Mouse (Mus musculus): ENCODE results near the gene Pde4b. TPM values are rescaled to one million over a fixed set of nuclear protein-coding genes. Genes with fewer than 3 reads are reported as not detected.

The Pde4b gene
- total RNA-seq, 1 experiment, result 1.4 TPM

DNA sequence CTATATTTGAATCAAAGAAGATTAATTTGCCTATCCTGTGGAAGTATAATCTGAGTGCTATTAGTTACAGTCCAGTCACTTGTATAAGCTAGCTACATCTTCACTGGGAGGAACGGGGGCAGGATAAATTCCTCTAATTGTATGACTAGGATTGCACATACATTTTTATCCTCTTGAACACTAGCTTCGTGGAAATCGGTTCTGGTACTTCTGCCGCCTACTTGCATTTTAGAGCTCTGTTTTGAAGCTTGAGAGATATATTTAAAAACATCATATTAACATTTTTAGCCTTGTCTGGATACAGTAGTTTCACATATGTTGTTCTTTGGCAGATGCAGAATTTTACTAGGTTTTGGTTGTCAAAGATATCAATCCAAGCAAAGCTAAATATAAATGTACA lies 310.0 kb downstream of the Pde4b start:
- DNase-seq (ENCODE audit: low read depth, low spot score), result no peak
- Histone ChIP-seq H3K9me3 (ENCODE audit: control insufficient read depth, insufficient read depth, low read depth, low read length) (no peaks in the 10 kb centered on the region), H3K9ac (ENCODE audit: insufficient read depth, low read depth, low read length, poor library complexity, severe bottlenecking) (no peak overlapping the region), H3K36me3 (ENCODE audit: control insufficient read depth, insufficient read depth, low read length, poor library complexity, severe bottlenecking) (no peaks in the 10 kb centered on the region), H3K27ac (ENCODE audit: insufficient read depth, low read depth, low read length, poor library complexity, severe bottlenecking) (no peak overlapping the region), H3K4me1 (ENCODE audit: control insufficient read depth in 2 of 2, insufficient read depth in 2 of 2, low read length in 2 of 2, poor library complexity in 1 of 2) (no peaks in the 10 kb centered on the region), H3K4me3 (ENCODE audit: insufficient read depth in 1 of 2, low read depth in 1 of 2, low read length in 2 of 2, poor library complexity in 1 of 2, severe bottlenecking in 1 of 2) (no peak overlapping the region)
- no peak for TF ChIP-seq CHD2 (IDR thresholded peaks at IDR 0.05; ENCODE audit: low read depth, low read length)
- in situ Hi-C loops (cut with MboI; ENCODE audit: low sequenced_read_pairs in 2 of 2, unreplicated experiment in 2 of 2), result no loop called here

DNA sequence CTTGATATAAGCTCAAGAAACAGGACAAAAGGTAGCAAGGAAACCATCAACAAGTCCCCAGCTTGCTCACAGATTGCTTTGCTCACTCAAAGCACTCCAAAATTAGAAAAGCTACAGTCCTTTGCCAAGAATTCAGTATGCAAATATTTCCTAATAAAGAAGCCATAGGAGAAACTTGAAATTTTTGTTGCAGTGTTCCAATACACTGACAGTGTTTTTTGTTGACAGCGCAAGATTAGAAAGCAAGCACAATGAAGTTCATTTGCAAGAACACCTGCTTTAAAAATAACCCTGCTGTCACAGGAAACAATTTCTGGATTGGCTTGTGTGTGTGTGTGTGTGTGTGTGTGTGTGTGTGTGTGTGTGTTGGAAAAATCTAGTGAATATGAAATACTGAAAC lies 311.2 kb downstream of the Pde4b start:
- in situ Hi-C loops (cut with MboI; ENCODE audit: low sequenced_read_pairs in 2 of 2, unreplicated experiment in 2 of 2), result no loop called here

DNA sequence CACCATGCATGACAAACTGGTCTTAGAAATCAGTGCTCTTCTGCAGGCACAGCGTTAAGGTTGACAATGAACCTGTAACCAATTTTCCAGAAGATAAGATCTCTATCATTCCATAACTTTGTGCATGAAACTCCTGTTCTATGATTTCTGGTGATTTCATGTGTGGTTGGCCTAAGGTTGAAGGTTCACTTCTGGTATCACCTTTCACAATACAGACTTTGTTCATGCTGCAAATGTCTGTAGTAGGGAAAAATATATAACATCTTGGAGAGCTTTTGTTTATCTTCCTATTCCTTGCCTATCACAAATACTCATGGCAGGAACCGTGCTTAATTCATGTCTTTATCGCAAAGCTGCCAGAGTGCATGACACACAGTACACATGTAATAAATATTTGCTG lies 319.5 kb downstream of the Pde4b start:
- no peak overlapping the region for H3K4me3 ChIP-seq (ENCODE audit: insufficient read depth in 1 of 2, low read depth in 1 of 2, low read length in 2 of 2, poor library complexity in 1 of 2, severe bottlenecking in 1 of 2)
- H3K9me3 ChIP-seq (ENCODE audit: control insufficient read depth, insufficient read depth, low read depth, low read length), result no peaks in the 10 kb centered on the region
- no peaks in the 10 kb centered on the region for H3K4me1 ChIP-seq (ENCODE audit: control insufficient read depth in 2 of 2, insufficient read depth in 2 of 2, low read length in 2 of 2, poor library complexity in 1 of 2)
- H3K27ac ChIP-seq (ENCODE audit: insufficient read depth, low read depth, low read length, poor library complexity, severe bottlenecking), result no peak overlapping the region
- no peak overlapping the region for H3K9ac ChIP-seq (ENCODE audit: insufficient read depth, low read depth, low read length, poor library complexity, severe bottlenecking)
- TF ChIP-seq CHD2 (IDR thresholded peaks at IDR 0.05; ENCODE audit: low read depth, low read length), result no peak
- no peak for TF ChIP-seq ZC3H11A (IDR thresholded peaks at IDR 0.05; ENCODE audit: borderline replicate concordance, low read depth, low read length)
- no peak for TF ChIP-seq ZNF384 (IDR thresholded peaks at IDR 0.05; ENCODE audit: low read depth, low read length)
- no peak for TF ChIP-seq MAFK (IDR thresholded peaks at IDR 0.05; ENCODE audit: insufficient read depth, low read depth, low read length)
- no peak for TF ChIP-seq HCFC1 (IDR thresholded peaks at IDR 0.05; ENCODE audit: borderline replicate concordance, insufficient read depth, low read length)
- in situ Hi-C loops (cut with MboI; ENCODE audit: low sequenced_read_pairs in 2 of 2, unreplicated experiment in 2 of 2), result no loop called here
- no peaks in the 10 kb centered on the region for H3K36me3 ChIP-seq (ENCODE audit: control insufficient read depth, insufficient read depth, low read length, poor library complexity, severe bottlenecking)
- no peak for DNase-seq (ENCODE audit: low read depth, low spot score)

More for the DNA sequence above, 311.2 kb downstream of the Pde4b start:
- Histone ChIP-seq H3K4me3 (ENCODE audit: insufficient read depth in 1 of 2, low read depth in 1 of 2, low read length in 2 of 2, poor library complexity in 1 of 2, severe bottlenecking in 1 of 2) (no peak overlapping the region), H3K4me1 (ENCODE audit: control insufficient read depth in 2 of 2, insufficient read depth in 2 of 2, low read length in 2 of 2, poor library complexity in 1 of 2) (no peaks in the 10 kb centered on the region), H3K36me3 (ENCODE audit: control insufficient read depth, insufficient read depth, low read length, poor library complexity, severe bottlenecking) (no peaks in the 10 kb centered on the region), H3K9ac (ENCODE audit: insufficient read depth, low read depth, low read length, poor library complexity, severe bottlenecking) (no peak overlapping the region), H3K27ac (ENCODE audit: insufficient read depth, low read depth, low read length, poor library complexity, severe bottlenecking) (no peak overlapping the region), H3K9me3 (ENCODE audit: control insufficient read depth, insufficient read depth, low read depth, low read length) (no peaks in the 10 kb centered on the region)
- no peak for TF ChIP-seq ZC3H11A (IDR thresholded peaks at IDR 0.05; ENCODE audit: borderline replicate concordance, low read depth, low read length)
- TF ChIP-seq MAFK (IDR thresholded peaks at IDR 0.05; ENCODE audit: insufficient read depth, low read depth, low read length), result no peak
- no peak for TF ChIP-seq ZNF384 (IDR thresholded peaks at IDR 0.05; ENCODE audit: low read depth, low read length)
- no peak for TF ChIP-seq HCFC1 (IDR thresholded peaks at IDR 0.05; ENCODE audit: borderline replicate concordance, insufficient read depth, low read length)
- no peak for TF ChIP-seq CHD2 (IDR thresholded peaks at IDR 0.05; ENCODE audit: low read depth, low read length)
- DNase-seq (ENCODE audit: low read depth, low spot score), result no peak

DNA sequence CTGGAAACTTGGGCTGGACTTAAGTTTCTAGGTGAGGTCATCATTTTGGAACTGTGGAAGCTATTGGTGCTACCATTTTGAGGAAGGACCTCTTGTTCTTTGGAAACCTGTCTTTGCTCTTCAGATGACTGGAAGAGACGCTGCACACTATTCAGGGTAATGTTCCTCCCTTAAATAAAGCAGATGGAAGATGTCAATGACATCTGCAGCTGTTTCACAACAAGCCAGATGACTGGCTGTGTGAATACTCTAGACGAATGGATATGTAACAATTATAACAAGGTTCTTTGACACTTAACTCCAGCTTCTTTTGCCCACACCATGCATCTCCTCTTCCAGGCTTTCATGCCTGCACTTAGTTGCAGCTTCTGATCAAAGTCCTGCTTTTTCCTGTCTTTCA lies 320.8 kb downstream of the Pde4b start:
- H3K9me3 ChIP-seq (ENCODE audit: control insufficient read depth, insufficient read depth, low read depth, low read length), result no peaks in the 10 kb centered on the region
- TF ChIP-seq ZC3H11A (IDR thresholded peaks at IDR 0.05; ENCODE audit: borderline replicate concordance, low read depth, low read length), result no peak
- no peak for TF ChIP-seq MAFK (IDR thresholded peaks at IDR 0.05; ENCODE audit: insufficient read depth, low read depth, low read length)
- TF ChIP-seq ZNF384 (IDR thresholded peaks at IDR 0.05; ENCODE audit: low read depth, low read length), result no peak
- TF ChIP-seq CHD2 (IDR thresholded peaks at IDR 0.05; ENCODE audit: low read depth, low read length), result no peak
- TF ChIP-seq HCFC1 (IDR thresholded peaks at IDR 0.05; ENCODE audit: borderline replicate concordance, insufficient read depth, low read length), result no peak
- H3K4me3 ChIP-seq (ENCODE audit: insufficient read depth in 1 of 2, low read depth in 1 of 2, low read length in 2 of 2, poor library complexity in 1 of 2, severe bottlenecking in 1 of 2), result no peak overlapping the region
- H3K27ac ChIP-seq (ENCODE audit: insufficient read depth, low read depth, low read length, poor library complexity, severe bottlenecking), result no peak overlapping the region
- in situ Hi-C loops (cut with MboI; ENCODE audit: low sequenced_read_pairs in 2 of 2, unreplicated experiment in 2 of 2), result no loop called here
- H3K9ac ChIP-seq (ENCODE audit: insufficient read depth, low read depth, low read length, poor library complexity, severe bottlenecking), result no peak overlapping the region
- H3K4me1 ChIP-seq (ENCODE audit: control insufficient read depth in 2 of 2, insufficient read depth in 2 of 2, low read length in 2 of 2, poor library complexity in 1 of 2), result no peaks in the 10 kb centered on the region
- H3K36me3 ChIP-seq (ENCODE audit: control insufficient read depth, insufficient read depth, low read length, poor library complexity, severe bottlenecking), result no peaks in the 10 kb centered on the region
- DNase-seq (ENCODE audit: low read depth, low spot score), result no peak

DNA sequence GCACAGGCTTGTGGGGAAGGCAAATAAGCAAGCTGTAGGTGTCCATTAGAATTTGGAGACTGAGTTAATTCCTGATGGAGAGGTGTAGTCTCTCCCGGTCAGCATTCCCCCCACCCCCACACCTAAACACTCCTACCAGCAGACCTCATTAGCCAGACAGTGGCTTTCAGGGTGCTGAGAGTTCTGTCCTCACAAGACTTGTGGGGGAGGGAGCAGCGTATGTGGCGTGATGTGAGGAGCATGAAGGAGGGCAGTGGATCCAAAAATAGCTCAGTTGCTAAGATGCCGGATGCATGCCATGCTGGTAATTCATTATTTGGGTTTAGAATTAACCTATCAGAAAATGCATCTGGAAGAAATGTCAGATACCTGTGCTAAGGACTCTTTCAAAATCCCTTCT lies 321.6 kb downstream of the Pde4b start:
- no peak for TF ChIP-seq HCFC1 (IDR thresholded peaks at IDR 0.05; ENCODE audit: borderline replicate concordance, insufficient read depth, low read length)
- no peak for TF ChIP-seq MAFK (IDR thresholded peaks at IDR 0.05; ENCODE audit: insufficient read depth, low read depth, low read length)
- no peak for TF ChIP-seq ZC3H11A (IDR thresholded peaks at IDR 0.05; ENCODE audit: borderline replicate concordance, low read depth, low read length)
- no peak for TF ChIP-seq CHD2 (IDR thresholded peaks at IDR 0.05; ENCODE audit: low read depth, low read length)
- no peak for TF ChIP-seq ZNF384 (IDR thresholded peaks at IDR 0.05; ENCODE audit: low read depth, low read length)
- H3K4me1 ChIP-seq (ENCODE audit: control insufficient read depth in 2 of 2, insufficient read depth in 2 of 2, low read length in 2 of 2, poor library complexity in 1 of 2), result no peaks in the 10 kb centered on the region
- in situ Hi-C loops (cut with MboI; ENCODE audit: low sequenced_read_pairs in 2 of 2, unreplicated experiment in 2 of 2), result no loop called here
- H3K36me3 ChIP-seq (ENCODE audit: control insufficient read depth, insufficient read depth, low read length, poor library complexity, severe bottlenecking), result no peaks in the 10 kb centered on the region
- no peaks in the 10 kb centered on the region for H3K9me3 ChIP-seq (ENCODE audit: control insufficient read depth, insufficient read depth, low read depth, low read length)
- no peak overlapping the region for H3K27ac ChIP-seq (ENCODE audit: insufficient read depth, low read depth, low read length, poor library complexity, severe bottlenecking)
- H3K4me3 ChIP-seq (ENCODE audit: insufficient read depth in 1 of 2, low read depth in 1 of 2, low read length in 2 of 2, poor library complexity in 1 of 2, severe bottlenecking in 1 of 2), result no peak overlapping the region
- H3K9ac ChIP-seq (ENCODE audit: insufficient read depth, low read depth, low read length, poor library complexity, severe bottlenecking), result no peak overlapping the region
- DNase-seq (ENCODE audit: low read depth, low spot score), result no peak
